Mouse (Mus musculus): ENCODE data around the gene Cd274. TPM values are rescaled to one million over a fixed set of nuclear protein-coding genes. Genes with fewer than 3 reads are reported as not detected.

Cd274 gene
- total and polyA plus RNA-seq, 3 experiments, result 6.7 to 15.9 (median 7.4) TPM

DNA sequence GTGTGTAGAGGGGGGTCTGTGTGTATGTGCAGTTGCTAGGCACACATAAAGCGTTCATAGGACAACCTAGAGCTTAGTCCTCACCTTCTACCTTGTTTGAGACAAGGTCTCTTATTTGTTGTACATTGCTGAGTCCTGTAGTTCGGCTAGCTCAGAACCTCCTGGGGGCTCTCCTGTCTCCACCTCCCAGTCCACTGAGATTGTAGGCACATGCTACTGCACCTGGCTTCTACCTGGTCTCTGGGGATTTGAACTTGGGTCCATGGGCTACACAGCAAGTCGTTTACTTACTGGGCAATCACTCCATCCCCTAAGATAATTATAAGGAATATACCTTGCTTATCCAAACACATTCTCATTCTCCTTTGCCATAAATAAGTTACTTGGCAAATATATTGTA, 5.4 kb downstream of the Cd274 start:
- dilution Hi-C loops (cut with MboI; ENCODE audit: extremely low pct_ligation_motif_present, extremely low pct_unique_long_range_greater_than_20kb, low sequenced_read_pairs) (no loop called here), in situ Hi-C loops (cut with MboI; ENCODE audit: low pct_ligation_motif_present, low pct_unique_long_range_greater_than_20kb, low sequenced_read_pairs) (loop anchor here (5.0 to 25.0 kb wide), 3 partner anchors 120 to 585 kb away; partner anchors contain the start of genes 9930021J03Rik and Ranbp6)
- Histone ChIP-seq H3K79me2 (replicated peaks; ENCODE audit: control insufficient read depth, extremely low read depth, insufficient read depth, poor library complexity, severe bottlenecking) (peaks cover 50% of the 10 kb centered on the region), H3K9ac (ENCODE audit: insufficient read depth, low read depth) (peak overlapping the region; percentile 88), H3K36me3 (replicated peaks in 1 of 2; ENCODE audit: control insufficient read depth in 1 of 2, insufficient read depth in 1 of 2, low read length in 1 of 2) (peaks cover 6 to 33% of the 10 kb centered on the region in 2 experiments), H3K27me3 (replicated peaks) (no peaks in the 10 kb centered on the region), H3K4me3 (replicated peaks in 1 of 3; ENCODE audit: low read depth in 2 of 3, low read length in 2 of 3, poor library complexity in 1 of 3) (peak overlapping the region; percentile 42 to 71 (median 53)), H3K4me2 (ENCODE audit: insufficient read depth, low read depth, poor library complexity, severe bottlenecking) (peak overlapping the region; percentile 98), H3K9me3 (replicated peaks; ENCODE audit: low read length) (no peaks in the 10 kb centered on the region), H3K4me1 (ENCODE audit: control insufficient read depth in 1 of 2, insufficient read depth in 2 of 2) (peaks cover 17 to 41% of the 10 kb centered on the region in 2 experiments), H3K27ac (ENCODE audit: insufficient read depth, low read depth) (peak overlapping the region; percentile 85; the same call in 1 of the 2 replicates)
- no peak for DNase-seq (ENCODE audit: extremely low read depth)
- TF ChIP-seq SIN3A (IDR thresholded peaks at IDR 0.05; ENCODE audit: low read length) (peak; percentile 19; the same call in 1 of the 2 replicates), BHLHE40 (IDR thresholded peaks at IDR 0.05; ENCODE audit: low read depth, low read length) (peak; percentile 36; the same call in 1 of the 2 replicates), ETS1 (conservative IDR thresholded peaks at IDR 0.05; ENCODE audit: low read depth, low read length) (0 out of 2 replicates have a peak, but pooled peaks have one; percentile 12), CHD1 (IDR thresholded peaks at IDR 0.05; ENCODE audit: low read depth, low read length) (peak; percentile 14; the same call in 1 of the 2 replicates), UBTF (IDR thresholded peaks at IDR 0.05; ENCODE audit: low read depth, low read length) (no peak), JUN (IDR thresholded peaks at IDR 0.05; ENCODE audit: insufficient read depth, low read depth, low read length) (no peak), MAZ (IDR thresholded peaks at IDR 0.05; ENCODE audit: low read depth, low read length) (0 out of 2 replicates have a peak, but pooled peaks have one; percentile 26), HCFC1 (IDR thresholded peaks at IDR 0.05; ENCODE audit: low read depth, low read length) (no peak), IRF4 (IDR thresholded peaks at IDR 0.05; ENCODE audit: low read depth, low read length) (0 out of 2 replicates have a peak, but pooled peaks have one; percentile 9)

GRCm38 (mm10) chr19:29373438-29373837, 6.2 kb downstream of the Cd274 start:
- in situ Hi-C loops (cut with MboI; ENCODE audit: low pct_ligation_motif_present, low pct_unique_long_range_greater_than_20kb, low sequenced_read_pairs) (loop anchor here (5.0 to 25.0 kb wide), 3 partner anchors 119 to 586 kb away; partner anchors contain the start of genes 9930021J03Rik and Ranbp6), dilution Hi-C loops (cut with MboI; ENCODE audit: extremely low pct_ligation_motif_present, extremely low pct_unique_long_range_greater_than_20kb, low sequenced_read_pairs) (no loop called here)
- Histone ChIP-seq H3K4me1 (ENCODE audit: control insufficient read depth in 1 of 2, insufficient read depth in 2 of 2) (peaks cover 17 to 45% of the 10 kb centered on the region in 2 experiments), H3K36me3 (replicated peaks in 1 of 2; ENCODE audit: control insufficient read depth in 1 of 2, insufficient read depth in 1 of 2, low read length in 1 of 2) (peaks cover 6 to 37% of the 10 kb centered on the region in 2 experiments), H3K4me2 (ENCODE audit: insufficient read depth, low read depth, poor library complexity, severe bottlenecking) (no peak overlapping the region; the same call in 1 of the 2 replicates), H3K9ac (ENCODE audit: insufficient read depth, low read depth) (no peak overlapping the region), H3K4me3 (replicated peaks in 1 of 3; ENCODE audit: low read depth in 2 of 3, low read length in 2 of 3, poor library complexity in 1 of 3) (no peak overlapping the region), H3K79me2 (replicated peaks; ENCODE audit: control insufficient read depth, extremely low read depth, insufficient read depth, poor library complexity, severe bottlenecking) (peaks cover 44% of the 10 kb centered on the region), H3K27ac (ENCODE audit: insufficient read depth, low read depth) (peak overlapping the region; percentile 66), H3K9me3 (replicated peaks; ENCODE audit: low read length) (no peaks in the 10 kb centered on the region), H3K27me3 (replicated peaks) (no peaks in the 10 kb centered on the region)
- no peak for TF ChIP-seq CHD1 (IDR thresholded peaks at IDR 0.05; ENCODE audit: low read depth, low read length)
- no peak for TF ChIP-seq CTCF (conservative IDR thresholded peaks at IDR 0.05 in 1 of 2, IDR thresholded peaks at IDR 0.05 in 1 of 2; ENCODE audit: low read depth in 2 of 2, low read length in 2 of 2)
- no peak for TF ChIP-seq SMC3 (IDR thresholded peaks at IDR 0.05; ENCODE audit: low read depth, low read length)
- TF ChIP-seq ZMIZ1 (IDR thresholded peaks at IDR 0.05; ENCODE audit: low read depth, low read length), result no peak
- TF ChIP-seq POLR2AphosphoS2 (IDR thresholded peaks at IDR 0.05; ENCODE audit: low read depth, low read length), result no peak
- DNase-seq (ENCODE audit: extremely low read depth), result no peak
